Mouse (Mus musculus) heart, postnatal 10 days (tissue): ENCODE measurements around the gene Slc23a4. TPM values are rescaled to one million over a fixed set of nuclear protein-coding genes. Genes with fewer than 3 reads are reported as not detected.

Experiments used
- DNase-seq, 2 experiments: peaks; one replicate each; pipeline ENCODE4 v3.0.0; 2021
- intact Hi-C: fragments of 180-260 bp; cut with DNase I; formaldehyde crosslinking; loops from one replicate; pipeline ENCODE4 v1.15.1; 2025
- total RNA-seq, 2 experiments: library from RNA; stranded (reverse); gene quantifications; 2 replicates each; pipeline ENCODE4 v1.2.3; 2021

Slc23a4 gene
- total RNA-seq, 2 experiments from 2014 or later = 0.42 to 0.43 TPM

DNA sequence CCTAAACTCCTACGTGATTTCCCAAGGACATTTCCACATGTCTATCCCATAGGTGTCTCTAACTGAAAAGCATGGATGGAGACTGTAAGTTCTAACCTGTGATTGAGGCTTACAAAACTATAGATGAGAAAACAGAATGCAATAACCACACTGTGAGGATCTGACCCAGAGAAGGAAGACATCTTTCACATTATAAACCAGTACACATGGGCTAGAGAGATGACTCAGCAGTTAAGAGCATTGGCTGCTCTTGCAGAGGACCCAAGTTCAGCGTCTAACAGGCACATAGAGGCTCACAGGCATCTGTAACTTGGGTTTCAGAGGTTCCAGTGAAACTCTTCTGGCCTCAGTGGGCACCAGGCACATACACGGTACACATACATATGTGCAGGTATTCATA, 73.7 kb downstream of the Slc23a4 start:
- intact Hi-C loops = loop anchor here (5.0 kb wide), 1 partner anchor 132 kb away; the partner anchor contains the start of gene Agbl3
- no peak for DNase-seq

DNA sequence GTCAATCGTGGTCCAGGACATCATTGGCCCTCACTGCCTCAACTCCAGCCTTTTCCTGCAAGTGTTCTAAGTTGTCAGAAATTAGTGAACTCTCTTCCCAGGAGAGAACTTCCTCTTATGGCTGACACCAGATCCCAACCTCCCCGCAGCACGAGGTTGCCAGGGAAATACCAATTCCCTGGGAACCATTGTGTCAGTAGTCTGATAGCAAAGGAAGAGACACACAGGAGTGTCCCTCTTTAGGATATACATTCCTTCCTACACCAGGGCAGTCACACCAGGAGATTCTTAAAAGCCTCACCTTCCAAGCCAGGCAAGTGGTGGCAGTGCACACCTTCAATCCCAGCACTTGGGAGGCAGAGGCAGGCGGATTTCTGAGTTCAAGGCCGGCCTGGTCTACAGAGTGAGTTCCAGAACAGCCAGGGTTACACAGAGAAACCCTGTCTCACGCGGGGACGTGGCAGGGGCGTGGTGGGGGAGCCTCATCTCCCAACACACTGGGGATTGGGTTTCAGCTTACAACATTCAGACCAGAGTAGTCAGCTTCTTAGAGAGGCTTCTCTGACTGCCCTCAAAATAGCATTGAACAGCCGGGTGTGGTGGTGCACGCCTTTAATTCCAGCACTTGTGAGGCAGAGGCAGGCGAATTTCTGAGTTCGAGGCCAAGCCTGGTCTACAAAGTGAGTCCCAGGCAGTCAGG, 74.7 kb downstream of the Slc23a4 start:
- DNase-seq = no peak
- intact Hi-C loops = loop anchor here (5.0 kb wide), 1 partner anchor 131 kb away; the partner anchor contains the start of gene Agbl3

GRCm38 (mm10) chr6:34910371-34911219, 77.6 kb downstream of the Slc23a4 start, which contains the start of gene Wdr91:
Gene Wdr91, minus strand, starts transcription at chr6:34910876.
- intact Hi-C loops = loop anchor here (5.0 kb wide), 1 partner anchor 128 kb away; the partner anchor contains the start of gene Agbl3
- peak; percentile 96 to 97 for DNase-seq

- no peak for DNase-seq
- intact Hi-C loops = loop anchor here (5.0 kb wide), 1 partner anchor 127 kb away; the partner anchor contains the start of gene Agbl3
Observed at GRCm38 (mm10) chr6:34909631-34910345, 78.4 kb downstream of the Slc23a4 start.

- no peak for DNase-seq
- intact Hi-C loops = no loop called here
Observed at GRCm38 (mm10) chr6:34907696-34908260, 80.4 kb downstream of the Slc23a4 start.

- intact Hi-C loops = no loop called here
- DNase-seq = no peak
Observed at GRCm38 (mm10) chr6:34907121-34907614, 81.0 kb downstream of the Slc23a4 start.

DNA sequence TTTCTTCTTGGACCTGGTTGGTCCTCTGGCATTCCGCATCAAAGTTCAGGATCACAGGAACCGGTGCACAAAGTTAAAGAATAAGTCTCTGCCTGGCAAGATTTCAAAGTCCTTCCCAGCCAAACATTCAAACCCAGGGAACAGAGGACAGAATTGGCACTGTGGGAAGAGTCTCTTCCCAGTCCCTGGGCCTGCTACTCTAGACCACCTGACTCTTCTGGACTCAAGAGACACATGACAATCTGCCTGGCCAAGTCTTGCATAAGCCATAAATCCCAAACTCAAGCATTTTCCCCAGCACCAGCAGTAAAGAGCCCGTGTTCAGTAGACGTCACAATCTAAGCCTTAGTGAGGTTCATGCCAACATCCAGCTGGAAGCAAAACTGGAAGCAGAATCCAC, 81.5 kb downstream of the Slc23a4 start:
- intact Hi-C loops = no loop called here
- DNase-seq = peak; percentile 23 to 42

GRCm38 (mm10) chr6:34906125-34906524, 82.1 kb downstream of the Slc23a4 start:
- intact Hi-C loops = no loop called here
- DNase-seq = no peak

GRCm38 (mm10) chr6:34904361-34904760, 83.8 kb downstream of the Slc23a4 start:
- intact Hi-C loops = no loop called here
- DNase-seq = no peak

DNA sequence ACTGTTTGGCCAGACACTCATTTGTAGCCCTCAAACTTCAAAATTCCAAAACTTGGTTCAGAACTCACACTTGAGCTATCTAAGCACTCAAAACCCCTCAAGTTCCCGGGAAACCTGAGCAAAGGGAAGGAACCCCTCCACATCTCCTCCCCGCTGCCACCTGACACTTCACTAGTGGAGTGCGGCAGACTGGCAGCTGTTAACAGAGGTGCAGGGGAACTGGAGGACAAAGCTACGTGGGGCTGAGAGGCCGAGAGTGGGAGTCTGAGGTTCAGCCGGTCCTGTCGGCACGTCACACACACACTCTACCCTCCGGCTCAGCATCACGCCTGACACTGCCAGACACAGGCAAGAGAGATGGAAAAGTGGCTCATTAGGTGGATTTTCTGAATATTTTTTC, 84.4 kb downstream of the Slc23a4 start:
- no peak for DNase-seq
- intact Hi-C loops = no loop called here

- intact Hi-C loops = no loop called here
- DNase-seq = no peak
Observed at GRCm38 (mm10) chr6:34903441-34903840, 84.8 kb downstream of the Slc23a4 start.

DNA sequence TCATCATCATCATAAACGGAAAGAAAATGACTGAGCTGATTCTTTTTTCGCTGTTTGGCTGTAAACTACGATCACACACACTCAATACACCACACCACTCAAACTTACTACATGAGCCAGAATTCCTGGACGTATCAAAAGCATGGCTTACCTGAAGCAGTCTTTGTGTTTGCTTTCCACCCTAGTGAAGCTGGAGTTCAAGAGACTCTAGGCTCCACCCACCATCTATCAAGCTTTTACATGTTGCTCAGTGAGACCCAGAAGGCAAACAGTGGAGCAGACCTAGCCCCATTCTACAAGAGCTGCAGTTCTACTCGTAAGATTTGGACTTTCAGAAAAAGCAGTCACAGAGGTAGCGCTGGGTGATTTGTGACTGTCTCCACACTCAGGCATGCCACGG, 85.6 kb downstream of the Slc23a4 start:
- intact Hi-C loops = no loop called here
- DNase-seq = no peak

DNA sequence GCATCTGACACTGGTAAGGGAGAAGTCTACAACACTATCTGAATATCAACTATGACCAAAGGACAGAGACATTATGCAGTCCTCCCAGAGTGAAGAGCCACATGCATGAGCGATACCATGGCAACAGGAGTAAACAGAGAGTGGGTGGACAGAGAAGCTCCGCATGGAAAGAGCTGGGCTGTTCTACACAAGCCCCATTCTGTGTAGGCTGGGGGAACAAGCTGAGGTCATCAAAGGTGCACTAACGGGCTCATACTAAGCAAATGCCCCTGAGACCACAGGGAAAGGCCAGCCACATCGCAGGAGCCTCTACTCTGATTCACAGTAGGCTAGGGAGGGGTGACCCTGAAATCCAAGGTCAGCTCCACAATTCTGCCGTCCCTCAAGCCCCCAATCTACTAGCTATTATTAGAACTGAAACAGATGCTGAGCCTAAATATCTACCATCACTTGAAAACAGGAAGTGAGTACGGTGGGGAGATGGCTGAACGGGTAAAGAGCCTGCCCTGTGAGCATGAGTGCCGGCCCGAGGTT, 86.2 kb downstream of the Slc23a4 start:
- intact Hi-C loops = no loop called here
- no peak for DNase-seq

GRCm38 (mm10) chr6:34900990-34901389, 87.2 kb downstream of the Slc23a4 start:
- DNase-seq = no peak
- intact Hi-C loops = no loop called here

- DNase-seq = peak in 1 of 2 experiments; percentile 52
- intact Hi-C loops = no loop called here
Observed at GRCm38 (mm10) chr6:34899127-34899526, 89.1 kb downstream of the Slc23a4 start.

DNA sequence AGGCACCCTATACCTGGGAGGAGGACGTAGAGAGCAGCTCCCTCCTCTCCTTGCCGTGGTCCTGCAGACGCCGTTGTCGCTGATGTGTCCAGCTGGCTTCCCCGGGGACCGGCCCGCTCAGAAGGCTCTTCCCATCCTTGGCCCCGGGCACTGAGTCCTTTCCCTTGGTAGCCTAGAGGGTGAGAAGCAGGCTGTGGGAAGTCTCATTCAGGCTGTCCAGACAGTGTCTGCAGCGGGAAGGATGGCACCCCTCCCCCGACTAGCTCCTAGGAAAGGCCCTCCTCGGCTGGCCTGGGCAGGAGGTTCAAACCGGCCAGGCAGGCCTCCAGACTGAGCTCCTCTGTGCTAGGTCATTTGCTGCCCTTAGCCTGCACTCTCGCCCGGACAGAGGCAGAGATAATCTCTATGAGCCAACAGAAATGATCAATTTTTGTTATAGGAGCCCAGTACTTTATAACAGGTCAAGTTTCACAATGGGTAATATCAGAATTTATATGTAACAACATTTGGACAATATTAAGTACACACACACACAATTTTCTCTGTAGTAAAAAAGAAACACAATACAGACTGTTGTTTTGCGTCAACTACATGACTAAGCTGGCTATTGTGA, 91.9 kb downstream of the Slc23a4 start:
- no peak for DNase-seq
- intact Hi-C loops = no loop called here

GRCm38 (mm10) chr6:34895569-34895968, 92.6 kb downstream of the Slc23a4 start:
- intact Hi-C loops = no loop called here
- no peak for DNase-seq
